Mouse (Mus musculus) liver, postnatal 0 days (tissue): Measurements from ENCODE around the gene Arhgap22.

Source experiments
- CTCF ChIP-seq: sonication (generic); IDR thresholded peaks from 2 replicates; pipeline ENCODE4 v1.5.1; 2016; ENCODE audit warnings: antibody characterized with exemption, low read depth
- EP300 ChIP-seq: IDR thresholded peaks from 2 replicates; pipeline ENCODE4 v1.6.1; 2016; ENCODE audit warnings: antibody characterized with exemption, low read depth, mild to moderate bottlenecking

DNA sequence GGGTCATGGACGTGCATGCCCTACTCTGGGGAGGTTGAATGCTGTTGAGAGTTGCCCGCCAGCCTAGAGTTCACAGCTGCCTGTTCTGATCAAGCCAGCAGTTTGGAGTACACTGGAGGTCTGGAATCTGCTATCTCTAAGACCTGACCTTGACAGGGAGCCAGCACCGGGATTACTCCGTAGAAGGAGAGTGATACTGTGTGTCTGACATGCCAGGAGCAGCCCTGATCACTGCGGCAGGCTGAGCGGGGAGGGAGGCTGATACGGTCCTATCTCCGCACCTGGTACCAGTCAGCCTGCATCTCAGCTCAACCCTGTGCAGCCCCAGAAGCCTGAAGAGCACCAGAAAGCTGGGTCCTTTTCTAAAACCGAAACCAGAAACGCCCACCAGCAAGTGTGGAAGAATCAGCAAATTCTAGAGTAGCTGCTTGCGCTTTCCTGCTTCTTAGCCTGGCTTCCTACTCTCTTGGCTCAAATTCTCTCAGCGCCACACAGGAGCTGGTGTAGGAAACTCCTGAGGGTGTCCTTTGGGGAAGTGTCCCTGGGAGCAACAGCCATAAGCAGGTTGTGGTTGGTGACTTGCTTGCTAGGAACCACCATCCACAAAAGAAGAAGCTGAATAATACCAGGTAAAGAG lies 91.9 kb downstream of the Arhgap22 start:
- TF ChIP-seq CTCF, result no peak
- no peak for TF ChIP-seq EP300
